In genomic region chr3:144577366-144578340, GRCm38 (mm10) we compare ENCODE assay signal across 19 mouse cellular contexts. TPM values are rescaled to one million over a fixed set of nuclear protein-coding genes. Genes with fewer than 3 reads are reported as not detected.
DNase-seq lines count a peak whose midpoint lies in the region; ATAC-seq lines count a peak whose summit lies in the region.
"Had no signal": no experiment of that assay in that cellular context is flagged by ENCODE, and none has a peak within 500 bp of the region (broad histone marks: within the 10 kb centered on the region; RNA-seq: fewer than 3 reads in every experiment).

No protein-coding gene starts in this region.

- no peak for DNase-seq in frontal cortex, postnatal 10 days (ENCODE audit: low spot score in 2 of 2)
- DNase-seq in midbrain, embryonic 11.5 days (ENCODE audit: low spot score, missing footprints) = peak; percentile 61
- DNase-seq in left cerebral cortex, adult 8-10 months (ENCODE audit: low spot score in 2 of 2) = no peak
- no peak for DNase-seq in retina, postnatal 1 day
- no peak for DNase-seq in hindbrain, embryonic 11.5 days (ENCODE audit: low spot score)
- DNase-seq: adrenal gland, postnatal 36 days; cerebellum, adult 9-10 months; heart, adult 18-20 months; kidney, postnatal 10 days; right cerebral cortex, adult 18-20 months had no signal

- no peak overlapping the region for H3K4me2 ChIP-seq in midbrain, embryonic 11.5 days
- H3K4me2 ChIP-seq in midbrain, embryonic 13.5 days (replicated peaks) = no peak overlapping the region
- no peak overlapping the region for H3K4me2 ChIP-seq in intestine, embryonic 16.5 days (ENCODE audit: low read depth, low read length)
- H3K4me2 ChIP-seq in hindbrain, embryonic 11.5 days (replicated peaks; ENCODE audit: low read depth, low read length) = no peak overlapping the region
- H3K4me2 ChIP-seq: heart, embryonic 15.5 days; hindbrain, embryonic 12.5 days had no signal

- H3K36me3 ChIP-seq in midbrain, embryonic 11.5 days (ENCODE audit: control insufficient read depth, insufficient read depth, low read length) = peaks cover 11% of the 10 kb centered on the region
- H3K36me3 ChIP-seq in midbrain, embryonic 13.5 days = peaks cover 43% of the 10 kb centered on the region
- peaks cover 5% of the 10 kb centered on the region; the same call in 1 of the 2 replicates for H3K36me3 ChIP-seq in intestine, embryonic 16.5 days (ENCODE audit: control insufficient read depth, insufficient read depth, low read length)
- H3K36me3 ChIP-seq in hindbrain, embryonic 11.5 days (ENCODE audit: control insufficient read depth, insufficient read depth, low read length) = no peaks in the 10 kb centered on the region

- no peaks in the 10 kb centered on the region for H3K4me1 ChIP-seq in midbrain, embryonic 11.5 days (ENCODE audit: control insufficient read depth, insufficient read depth, low read length)
- H3K4me1 ChIP-seq in midbrain, embryonic 13.5 days (replicated peaks) = no peaks in the 10 kb centered on the region; the same call in none of the 2 replicates
- peaks cover 26% of the 10 kb centered on the region; the same call in 1 of the 2 replicates for H3K4me1 ChIP-seq in intestine, embryonic 16.5 days (ENCODE audit: control insufficient read depth, insufficient read depth, low read length)
- H3K4me1 ChIP-seq in hindbrain, embryonic 11.5 days (replicated peaks; ENCODE audit: control insufficient read depth, insufficient read depth, low read length) = no peaks in the 10 kb centered on the region

- H3K9ac ChIP-seq in midbrain, embryonic 11.5 days (ENCODE audit: low read length) = no peak overlapping the region
- no peak overlapping the region for H3K9ac ChIP-seq in midbrain, embryonic 13.5 days (replicated peaks)
- H3K9ac ChIP-seq in intestine, embryonic 16.5 days (ENCODE audit: low read depth, low read length) = no peak overlapping the region
- H3K9ac ChIP-seq in hindbrain, embryonic 11.5 days (ENCODE audit: low read depth, low read length) = no peak overlapping the region
- H3K9ac ChIP-seq: heart, embryonic 15.5 days; hindbrain, embryonic 12.5 days had no signal

- 91% methylated on average over 10 of the region's 10 CpGs for WGBS in midbrain, embryonic 11.5 days
- 92% methylated on average over 10 of the region's 10 CpGs for WGBS in midbrain, embryonic 13.5 days
- 58% methylated on average over 10 of the region's 10 CpGs for WGBS in intestine, embryonic 16.5 days
- 93% methylated on average over 10 of the region's 10 CpGs for WGBS in hindbrain, embryonic 11.5 days

- no peaks in the 10 kb centered on the region for H3K27me3 ChIP-seq in midbrain, embryonic 11.5 days (ENCODE audit: control insufficient read depth, insufficient read depth, low read length)
- no peaks in the 10 kb centered on the region for H3K27me3 ChIP-seq in midbrain, embryonic 13.5 days
- no peaks in the 10 kb centered on the region for H3K27me3 ChIP-seq in intestine, embryonic 16.5 days (replicated peaks; ENCODE audit: control insufficient read depth, insufficient read depth, low read length)
- no peaks in the 10 kb centered on the region for H3K27me3 ChIP-seq in hindbrain, embryonic 11.5 days (ENCODE audit: control insufficient read depth, insufficient read depth, low read length)
- H3K27me3 ChIP-seq: heart, embryonic 15.5 days; hindbrain, embryonic 12.5 days had no signal

- H3K27ac ChIP-seq in midbrain, embryonic 11.5 days (ENCODE audit: low read depth, low read length) = no peak overlapping the region
- H3K27ac ChIP-seq in midbrain, embryonic 13.5 days = no peak overlapping the region
- no peak overlapping the region for H3K27ac ChIP-seq in intestine, embryonic 16.5 days (ENCODE audit: low read length)
- H3K27ac ChIP-seq in hindbrain, embryonic 11.5 days (ENCODE audit: low read depth, low read length) = no peak overlapping the region
- H3K27ac ChIP-seq: heart, embryonic 15.5 days; hindbrain, embryonic 12.5 days; layer of hippocampus, adult 2 months had no signal

- H3K4me3 ChIP-seq in midbrain, embryonic 11.5 days (ENCODE audit: low read depth, low read length) = no peak overlapping the region
- H3K4me3 ChIP-seq in midbrain, embryonic 13.5 days (replicated peaks) = no peak overlapping the region
- H3K4me3 ChIP-seq in intestine, embryonic 16.5 days (ENCODE audit: low read length) = no peak overlapping the region
- H3K4me3 ChIP-seq in hindbrain, embryonic 11.5 days (ENCODE audit: low read depth, low read length) = no peak overlapping the region
- H3K4me3 ChIP-seq: heart, embryonic 15.5 days; hindbrain, embryonic 12.5 days; layer of hippocampus, adult 2 months had no signal

- H3K9me3 ChIP-seq in midbrain, embryonic 11.5 days (ENCODE audit: control insufficient read depth, low read length) = no peaks in the 10 kb centered on the region
- no peaks in the 10 kb centered on the region for H3K9me3 ChIP-seq in midbrain, embryonic 13.5 days
- H3K9me3 ChIP-seq in intestine, embryonic 16.5 days (ENCODE audit: control insufficient read depth, low read length) = no peaks in the 10 kb centered on the region
- no peaks in the 10 kb centered on the region for H3K9me3 ChIP-seq in hindbrain, embryonic 11.5 days (ENCODE audit: control insufficient read depth, low read length)
- H3K9me3 ChIP-seq: heart, embryonic 15.5 days; hindbrain, embryonic 12.5 days had no signal

- ATAC-seq in frontal cortex, adult (ENCODE audit: low TSS enrichment) = peak; percentile 47; the same call in 1 of the 2 replicates
- ATAC-seq in midbrain, embryonic 11.5 days (ENCODE audit: low FRiP score) = no peak
- no peak for ATAC-seq in midbrain, embryonic 13.5 days
- peak; percentile 49 for ATAC-seq in intestine, embryonic 16.5 days
- no peak for ATAC-seq in hindbrain, embryonic 11.5 days (ENCODE audit: low FRiP score)
- ATAC-seq: forebrain, embryonic 14.5 days; inflammation-experienced regulatory T-cells, adult 6 months; midbrain, embryonic 16.5 days had no signal

RNA-seq across cellular contexts. Expression of gene Selenof, which starts 7.5 kb away (rescaled TPM):
- 414 and 426 TPM in 2 replicates for polyA plus RNA-seq in midbrain, embryonic 11.5 days (2014; fragmentation: Nextera tagmentation; extraction: Ambion mirVana)
- 518 and 526 TPM in 2 replicates for polyA plus RNA-seq in midbrain, embryonic 13.5 days (2015; fragmentation: Nextera tagmentation; extraction: Ambion mirVana)
- polyA plus RNA-seq in intestine, embryonic 16.5 days (2015; fragmentation: Nextera tagmentation; extraction: Ambion mirVana) = 597 and 626 TPM in 2 replicates
- total RNA-seq in left cerebral cortex, adult 8-10 months (2022) = 100 to 1,000 TPM; 210 to 244 (median 232) TPM
- 402 and 453 TPM in 2 replicates for polyA plus RNA-seq in hindbrain, embryonic 11.5 days (2014; fragmentation: Nextera tagmentation; extraction: Ambion mirVana)

RNA-seq across cellular contexts. Expression of gene Hs2st1, which starts 7.7 kb away (rescaled TPM):
- 16.5 and 16.9 TPM in 2 replicates for polyA plus RNA-seq in midbrain, embryonic 11.5 days (2014; fragmentation: Nextera tagmentation; extraction: Ambion mirVana)
- polyA plus RNA-seq in midbrain, embryonic 13.5 days (2015; fragmentation: Nextera tagmentation; extraction: Ambion mirVana) = 13.9 and 17.4 TPM in 2 replicates
- 6.2 and 6.4 TPM in 2 replicates for polyA plus RNA-seq in intestine, embryonic 16.5 days (2015; fragmentation: Nextera tagmentation; extraction: Ambion mirVana)
- total RNA-seq in left cerebral cortex, adult 8-10 months (2022) = 10 to 100 TPM; 42.0 to 51.7 (median 48.7) TPM
- 16.3 and 17.1 TPM in 2 replicates for polyA plus RNA-seq in hindbrain, embryonic 11.5 days (2014; fragmentation: Nextera tagmentation; extraction: Ambion mirVana)

Comparison
In these comparisons a context has a peak if more than half of its experiments do, and no peak if none do; other contexts are left out.
1. ATAC-seq: peak in frontal cortex, adult (single experiment) and intestine, embryonic 16.5 days (single experiment); none in midbrain, embryonic 11.5 days (single experiment), midbrain, embryonic 13.5 days (single experiment) and hindbrain, embryonic 11.5 days (single experiment).